Mouse (Mus musculus) intestine, postnatal 0 days (tissue): ENCODE measurements around the gene Atrnl1. TPM values are rescaled to one million over a fixed set of nuclear protein-coding genes. Genes with fewer than 3 reads are reported as not detected.

ENCODE experiments used
- ATAC-seq: fragments of 200-750 bp; cut with Nextera tagmentation; 2 replicates; pipeline ENCODE4 v1.8.0; 2017; ENCODE audit warnings: mild to moderate bottlenecking, moderate TSS enrichment, moderate library complexity
- H3K27ac ChIP-seq: fragments of 300-500 bp; sonication (generic); 2 replicates; pipeline ENCODE4 v1.5.1; 2014; ENCODE audit warnings: mild to moderate bottlenecking, low read depth, low read length, moderate library complexity
- H3K27me3 ChIP-seq: fragments of 300-500 bp; sonication (generic); replicated peaks from 2 replicates; pipeline ENCODE4 v1.6.1; 2014; ENCODE audit warnings: low read length, mixed read lengths; ENCODE audit not compliant: control insufficient read depth, insufficient read depth
- H3K36me3 ChIP-seq: fragments of 300-500 bp; sonication (generic); 2 replicates; pipeline ENCODE4 v1.6.1; 2014; ENCODE audit warnings: mild to moderate bottlenecking, moderate library complexity; ENCODE audit not compliant: control insufficient read depth, insufficient read depth
- H3K4me1 ChIP-seq: fragments of 300-500 bp; sonication (generic); replicated peaks from 2 replicates; pipeline ENCODE4 v1.6.1; 2014; ENCODE audit warnings: antibody characterized with exemption, low read length, mixed read lengths; ENCODE audit not compliant: control insufficient read depth, insufficient read depth
- H3K4me2 ChIP-seq: fragments of 300-500 bp; sonication (generic); replicated peaks from 2 replicates; pipeline ENCODE4 v1.6.1; 2014; ENCODE audit warnings: low read depth, mild to moderate bottlenecking, moderate library complexity
- H3K4me3 ChIP-seq: fragments of 300-500 bp; sonication (generic); 2 replicates; pipeline ENCODE4 v1.5.1; 2014; ENCODE audit warnings: low read depth, low read length
- H3K9ac ChIP-seq: fragments of 300-500 bp; sonication (generic); 2 replicates; pipeline ENCODE4 v1.6.1; 2014; ENCODE audit warnings: mild to moderate bottlenecking, low read depth, low read length
- H3K9me3 ChIP-seq: fragments of 300-500 bp; sonication (generic); 2 replicates; pipeline ENCODE4 v1.6.1; 2016; ENCODE audit warnings: mixed run types; ENCODE audit not compliant: control insufficient read depth
- CTCF ChIP-seq: sonication (generic); IDR thresholded peaks from 2 replicates; pipeline ENCODE4 v1.5.1; 2016; ENCODE audit warnings: low read depth, mild to moderate bottlenecking, control low read depth, antibody characterized with exemption, moderate library complexity
- WGBS: fragments of 180-500 bp; shearing (Covaris S2); extraction: QIAGEN DNeasy Blood & Tissue Kit; methylation state at CpG from one replicate; pipeline ENCODE4 v1.1.7; 2014; 5-methylcytosine and 5-hydroxymethylcytosine counted together
- polyA plus RNA-seq: library from polyadenylated mRNA; unstranded; fragments of >200 nt; fragmentation: Nextera tagmentation; extraction: Ambion mirVana; gene quantifications from 2 replicates; pipeline ENCODE4 v1.2.1, GENCODE M21; 2015

Atrnl1 gene
- polyA plus RNA-seq, 1 experiment from 2014 or later = 2.6 TPM

GRCm38 (mm10) chr19:58151257-58151656, 540.4 kb downstream of the Atrnl1 start:
- no peaks in the 10 kb centered on the region for H3K4me1 ChIP-seq
- TF ChIP-seq CTCF = no peak
- no peak overlapping the region for H3K4me2 ChIP-seq
- H3K27ac ChIP-seq = no peak overlapping the region
- no peaks in the 10 kb centered on the region for H3K27me3 ChIP-seq
- ATAC-seq = no peak
- 78% methylated on average over 7 of the region's 7 CpGs for WGBS
- H3K36me3 ChIP-seq = no peaks in the 10 kb centered on the region
- no peaks in the 10 kb centered on the region for H3K9me3 ChIP-seq
- no peak overlapping the region for H3K4me3 ChIP-seq
- H3K9ac ChIP-seq = no peak overlapping the region

- no peak overlapping the region for H3K4me2 ChIP-seq
- H3K9me3 ChIP-seq = no peaks in the 10 kb centered on the region
- no peaks in the 10 kb centered on the region for H3K4me1 ChIP-seq
- no peak for TF ChIP-seq CTCF
- no peak for ATAC-seq
- H3K9ac ChIP-seq = no peak overlapping the region
- H3K27me3 ChIP-seq = no peaks in the 10 kb centered on the region
- H3K4me3 ChIP-seq = no peak overlapping the region
- no peaks in the 10 kb centered on the region for H3K36me3 ChIP-seq
- H3K27ac ChIP-seq = no peak overlapping the region
- WGBS = 74% methylated on average over 9 of the region's 9 CpGs
Observed at GRCm38 (mm10) chr19:58161569-58161968, 550.7 kb downstream of the Atrnl1 start.

GRCm38 (mm10) chr19:58164896-58165634, 554.2 kb downstream of the Atrnl1 start:
- no peak for TF ChIP-seq CTCF
- Histone ChIP-seq H3K4me3 (no peak overlapping the region), H3K4me2 (no peak overlapping the region), H3K27me3 (no peaks in the 10 kb centered on the region), H3K9me3 (no peaks in the 10 kb centered on the region), H3K27ac (no peak overlapping the region), H3K9ac (no peak overlapping the region), H3K4me1 (no peaks in the 10 kb centered on the region), H3K36me3 (no peaks in the 10 kb centered on the region)
- 74% methylated on average over 7 of the region's 7 CpGs for WGBS
- no peak for ATAC-seq

DNA sequence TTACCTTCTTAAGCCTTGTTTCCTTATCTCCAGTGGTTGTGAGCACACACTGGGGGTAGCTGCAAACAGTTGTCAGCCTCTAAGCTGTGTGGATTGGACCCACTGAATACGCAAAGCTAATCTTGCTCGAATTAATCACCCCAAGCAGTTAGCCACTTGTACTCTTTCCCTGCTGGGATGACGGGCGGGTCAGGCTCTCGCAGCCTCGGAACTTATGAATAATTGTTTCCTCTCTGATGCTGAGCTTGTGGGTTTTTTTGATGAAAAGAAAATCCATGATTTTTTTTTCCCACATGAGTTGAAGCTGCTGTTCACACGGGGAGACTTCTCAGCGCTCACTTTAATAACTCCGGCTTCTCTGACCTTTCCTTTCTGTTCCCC, 554.8 kb downstream of the Atrnl1 start:
- Histone ChIP-seq H3K9me3 (no peaks in the 10 kb centered on the region), H3K27me3 (no peaks in the 10 kb centered on the region), H3K36me3 (no peaks in the 10 kb centered on the region), H3K4me1 (no peaks in the 10 kb centered on the region), H3K27ac (no peak overlapping the region), H3K9ac (no peak overlapping the region), H3K4me3 (no peak overlapping the region), H3K4me2 (no peak overlapping the region)
- no peak for TF ChIP-seq CTCF
- ATAC-seq = no peak
- 30% methylated on average over 9 of the region's 9 CpGs for WGBS

DNA sequence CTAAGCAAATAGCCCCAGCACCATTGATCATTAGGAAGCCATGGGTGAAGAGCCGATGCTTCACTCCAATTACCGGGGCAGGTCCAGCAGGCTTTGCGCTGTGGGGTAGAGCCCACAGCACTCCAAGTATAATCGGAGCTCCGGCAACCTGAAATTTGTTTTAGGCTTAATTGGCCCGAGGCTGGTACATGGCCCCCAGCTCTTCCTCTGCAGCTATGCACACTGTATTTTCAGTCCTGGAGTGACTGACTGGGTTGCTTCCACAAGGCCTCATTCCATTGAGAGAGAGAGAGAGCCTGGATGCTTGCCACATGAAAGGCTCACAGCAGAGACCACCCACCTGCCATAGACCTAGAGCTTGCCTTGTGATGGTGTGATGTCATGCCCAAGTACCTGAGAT, 555.3 kb downstream of the Atrnl1 start:
- no peak overlapping the region for H3K4me2 ChIP-seq
- no peaks in the 10 kb centered on the region for H3K4me1 ChIP-seq
- 63% methylated on average over 6 of the region's 6 CpGs for WGBS
- H3K27me3 ChIP-seq = no peaks in the 10 kb centered on the region
- H3K4me3 ChIP-seq = no peak overlapping the region
- H3K9ac ChIP-seq = no peak overlapping the region
- no peak overlapping the region for H3K27ac ChIP-seq
- no peaks in the 10 kb centered on the region for H3K36me3 ChIP-seq
- no peak for TF ChIP-seq CTCF
- no peaks in the 10 kb centered on the region for H3K9me3 ChIP-seq
- no peak for ATAC-seq

GRCm38 (mm10) chr19:58178410-58178809, 567.6 kb downstream of the Atrnl1 start:
- ATAC-seq = no peak
- Histone ChIP-seq H3K4me2 (no peak overlapping the region), H3K4me1 (no peaks in the 10 kb centered on the region), H3K27ac (no peak overlapping the region), H3K9ac (no peak overlapping the region), H3K36me3 (no peaks in the 10 kb centered on the region), H3K4me3 (no peak overlapping the region), H3K9me3 (no peaks in the 10 kb centered on the region), H3K27me3 (no peaks in the 10 kb centered on the region)
- 68% methylated on average over 10 of the region's 10 CpGs for WGBS
- no peak for TF ChIP-seq CTCF
